Mouse (Mus musculus): Measurements from ENCODE around the gene Zc3h7b.
A peak's percentile ranks its signal among the peaks of the same experiment; 100 is the strongest.
"Not testable (repeated sequence)": the region's sequence is repeated elsewhere in the genome, so short reads cannot be mapped to it uniquely, and the experiment has no call there.

Gene Zc3h7b

DNA sequence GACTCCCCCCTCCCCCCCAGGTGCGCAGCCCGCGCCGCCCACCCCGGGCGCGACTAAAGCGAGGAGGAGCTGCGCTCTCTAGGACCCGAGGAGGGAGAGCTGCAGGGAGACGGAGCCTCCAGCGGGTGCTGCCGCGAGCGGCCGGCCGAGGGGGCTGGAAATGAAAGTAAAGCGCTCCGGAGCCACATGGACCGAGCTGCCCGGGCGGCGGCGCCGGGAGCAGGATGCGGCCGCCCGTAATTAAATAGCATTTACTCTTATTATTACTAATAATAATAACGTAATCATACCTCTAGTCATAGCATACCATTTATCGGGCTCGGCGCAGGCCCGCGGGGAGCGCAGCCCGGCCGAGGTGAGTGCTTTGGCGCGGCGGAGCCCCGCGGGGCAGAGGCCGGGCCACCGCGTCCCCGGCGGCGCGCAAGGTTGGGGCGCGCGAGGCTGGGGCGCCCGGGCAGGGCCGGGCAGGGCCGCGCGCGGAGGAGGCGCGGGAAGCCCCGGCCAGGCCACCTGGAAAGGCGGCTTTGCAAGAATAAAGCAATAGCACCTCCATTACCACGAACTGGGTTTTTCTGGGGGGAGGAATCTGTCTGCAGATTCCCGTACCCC lies at the start of gene Zc3h7b, which contains the start of gene Rangap1:
TSS of gene Zc3h7b (plus strand) at position 66 of the 609 bp plus-strand sequence.
TSS of gene Rangap1 (minus strand) at position 539 of the 609 bp plus-strand sequence.
- peak; percentile 53 for DNase-seq (ENCODE audit: low read depth, low spot score)

DNA sequence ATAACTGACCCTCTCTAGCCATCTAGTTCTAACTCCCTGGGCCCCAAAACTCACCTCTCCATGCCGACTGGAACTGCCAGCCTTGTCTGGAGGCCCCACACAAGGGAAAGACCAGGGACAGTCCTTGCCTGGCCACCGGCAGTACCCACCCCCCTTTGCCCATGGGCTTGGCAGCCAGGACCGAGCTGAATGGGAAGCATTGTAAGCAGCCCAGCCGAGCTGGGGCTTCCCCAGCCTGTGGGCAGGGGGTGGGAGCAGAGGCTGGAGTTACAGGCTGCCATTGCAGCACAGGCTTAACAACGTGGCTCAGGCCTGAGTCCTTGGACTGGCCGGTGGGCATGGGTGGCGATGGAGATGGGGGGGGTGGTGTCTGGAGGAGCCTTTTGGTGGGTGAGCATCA lies 47.7 kb upstream of the Zc3h7b start, which contains the start of gene Chadl:
TSS of gene Chadl (minus strand) at position 113 of the 400 bp plus-strand sequence.
- no peak for DNase-seq (ENCODE audit: low read depth, low spot score)

DNA sequence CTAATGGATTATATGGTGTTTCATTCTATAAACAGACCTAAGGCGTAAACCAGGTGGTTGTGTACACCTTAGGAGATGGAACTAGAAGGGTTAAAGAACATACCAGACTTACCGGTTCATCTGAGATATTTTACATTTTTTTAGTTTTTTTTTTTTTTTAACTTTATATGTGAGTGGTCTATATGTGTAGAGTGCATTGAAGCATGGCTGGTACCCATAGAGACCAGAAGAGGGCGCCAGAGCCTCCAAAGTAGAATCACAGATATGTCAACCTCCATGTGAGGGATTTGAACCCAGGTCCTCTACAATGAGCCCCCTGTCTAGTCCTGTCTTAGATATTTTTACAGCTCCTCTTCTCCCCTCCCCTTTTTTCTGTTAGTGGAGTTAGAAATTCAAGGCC lies 47.0 kb upstream of the Zc3h7b start:
- DNase-seq (ENCODE audit: low read depth, low spot score), result no peak

DNA sequence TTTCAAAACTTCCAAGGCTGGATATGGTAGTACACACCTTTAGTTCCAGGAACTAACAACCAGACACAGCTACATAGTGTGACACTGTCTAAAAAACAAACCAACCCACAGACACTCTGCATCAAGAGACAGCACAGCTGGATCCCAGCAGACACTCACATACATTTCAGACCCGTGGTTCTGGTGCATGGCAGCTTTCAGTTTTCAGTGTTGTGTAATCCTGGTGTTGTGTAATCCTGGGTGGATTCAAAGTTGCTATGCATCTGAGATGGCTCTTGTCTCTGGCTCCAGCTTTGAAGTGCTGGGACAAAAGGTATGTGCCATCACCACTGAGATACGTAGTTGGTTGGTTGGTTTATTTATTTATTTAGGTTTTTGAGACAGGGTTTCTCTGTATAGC lies 46.3 kb upstream of the Zc3h7b start:
- no peak for DNase-seq (ENCODE audit: low read depth, low spot score)

- DNase-seq (ENCODE audit: low read depth, low spot score), result no peak
Measured at GRCm38 (mm10) chr15:81700161-81700560, 44.7 kb upstream of the Zc3h7b start.

- DNase-seq (ENCODE audit: low read depth, low spot score), result no peak
Measured at GRCm38 (mm10) chr15:81700601-81701000, 44.3 kb upstream of the Zc3h7b start.

- DNase-seq (ENCODE audit: low read depth, low spot score), result not testable (repeated sequence)
Measured at GRCm38 (mm10) chr15:81701350-81701749, 43.5 kb upstream of the Zc3h7b start.

DNA sequence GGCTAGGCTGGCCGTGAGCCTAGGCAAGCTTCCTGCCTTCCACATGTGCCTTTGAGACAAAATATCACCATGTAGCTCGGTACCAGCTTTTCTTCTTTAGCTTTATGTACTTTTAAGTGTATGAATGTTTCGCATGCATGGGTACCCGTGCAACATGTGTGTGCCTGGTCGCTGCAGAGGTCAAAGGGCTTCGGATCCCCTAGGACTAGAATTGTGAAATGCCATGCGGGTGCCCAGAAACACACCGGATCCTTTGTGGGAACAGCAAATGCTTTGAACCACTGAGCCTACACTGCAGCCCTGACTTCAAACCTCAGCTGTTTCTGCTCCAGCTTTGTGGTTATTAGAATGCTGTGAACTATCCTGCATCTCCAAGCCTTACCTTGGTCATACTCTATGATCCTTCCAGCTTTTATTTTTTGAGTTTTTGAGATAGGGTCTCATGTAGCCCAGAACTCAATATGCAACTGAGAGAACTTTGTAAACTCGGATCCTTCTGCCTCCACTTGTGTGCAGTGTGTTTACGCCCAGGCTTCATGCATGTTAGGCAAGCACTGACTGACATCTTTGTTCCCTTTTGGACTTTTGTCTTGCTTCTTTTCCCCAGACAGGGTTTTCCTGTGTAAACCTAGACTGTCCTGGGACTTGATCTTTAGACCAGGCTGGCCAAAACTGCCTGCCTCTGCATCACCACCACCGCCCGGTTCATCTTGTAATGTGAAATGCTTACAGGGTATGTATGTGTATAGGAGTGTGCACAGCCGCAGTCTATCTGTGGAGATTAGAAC lies 42.4 kb upstream of the Zc3h7b start:
- DNase-seq (ENCODE audit: low read depth, low spot score), result no peak

- DNase-seq (ENCODE audit: low read depth, low spot score), result no peak
Measured at GRCm38 (mm10) chr15:81703094-81703489, 41.8 kb upstream of the Zc3h7b start.

GRCm38 (mm10) chr15:81708991-81709390 lies 35.9 kb upstream of the Zc3h7b start:
- DNase-seq (ENCODE audit: low read depth, low spot score), result no peak

- peak; percentile 66 for DNase-seq (ENCODE audit: low read depth, low spot score)
Measured at GRCm38 (mm10) chr15:81709686-81710085, 35.2 kb upstream of the Zc3h7b start.

DNA sequence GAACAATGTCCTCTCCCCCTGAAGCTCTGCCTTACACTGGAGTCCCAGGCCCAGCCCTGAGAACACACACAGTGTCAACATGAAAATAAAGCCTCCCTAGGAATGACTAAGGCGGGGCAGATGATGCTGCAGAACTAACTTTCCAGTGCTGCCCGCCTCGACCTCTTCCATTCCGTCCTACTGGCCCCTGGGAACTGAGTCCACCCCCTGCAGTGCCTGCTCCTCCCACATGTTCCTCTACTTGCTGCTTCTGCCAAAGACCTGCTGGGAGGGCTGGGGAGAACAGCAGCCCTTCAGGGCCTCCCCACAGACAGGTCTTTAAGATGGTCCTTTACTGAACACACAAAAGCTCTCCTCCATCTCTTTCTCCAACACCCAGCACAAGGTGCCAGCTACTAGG lies 34.1 kb upstream of the Zc3h7b start:
- no peak for DNase-seq (ENCODE audit: low read depth, low spot score)

GRCm38 (mm10) chr15:81713742-81714141 lies 31.1 kb upstream of the Zc3h7b start:
- no peak for DNase-seq (ENCODE audit: low read depth, low spot score)

DNA sequence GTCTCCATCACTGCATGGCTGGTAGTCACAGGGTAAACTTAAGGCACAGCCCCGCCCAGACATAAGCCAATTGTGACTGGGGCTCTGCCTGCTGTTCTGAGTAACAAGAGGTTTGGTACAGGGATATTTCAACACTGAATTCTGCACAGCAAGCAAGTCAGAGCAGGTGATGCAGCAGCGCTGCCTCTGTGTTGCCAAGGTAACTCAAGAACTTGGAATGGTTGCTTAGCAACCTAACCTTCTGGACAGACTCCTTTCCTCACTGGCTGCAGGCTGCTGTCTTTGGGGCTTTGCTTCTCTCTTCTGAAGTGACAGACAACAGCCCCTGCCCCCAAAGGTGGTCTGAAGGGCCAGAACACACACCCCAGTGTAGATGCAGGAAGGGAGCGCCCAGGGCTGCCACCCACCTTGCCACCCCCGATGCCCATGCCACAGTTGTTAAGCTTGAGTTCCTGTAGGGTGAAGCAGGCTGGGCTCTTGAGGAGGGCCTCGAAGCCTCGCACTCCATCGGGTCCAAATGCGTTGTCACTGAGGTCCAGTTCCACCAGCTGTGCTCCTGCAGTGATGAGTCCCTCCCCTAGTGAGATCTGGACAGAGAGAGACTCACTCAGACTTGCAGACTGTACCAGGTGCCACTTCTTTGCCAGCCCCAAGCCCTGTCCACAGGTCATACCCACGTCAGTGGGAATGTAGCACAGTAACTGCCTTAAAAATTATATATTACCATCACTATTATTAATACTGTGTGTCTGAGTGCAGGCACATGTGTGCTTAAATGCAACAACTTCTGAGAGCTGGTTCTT lies 26.3 kb upstream of the Zc3h7b start:
- no peak for DNase-seq (ENCODE audit: low read depth, low spot score)

- DNase-seq (ENCODE audit: low read depth, low spot score), result no peak
Measured at GRCm38 (mm10) chr15:81719139-81719531, 25.7 kb upstream of the Zc3h7b start.

GRCm38 (mm10) chr15:81722361-81722760 lies 22.5 kb upstream of the Zc3h7b start:
- no peak for DNase-seq (ENCODE audit: low read depth, low spot score)

GRCm38 (mm10) chr15:81723653-81724052 lies 21.2 kb upstream of the Zc3h7b start:
- no peak for DNase-seq (ENCODE audit: low read depth, low spot score)

DNA sequence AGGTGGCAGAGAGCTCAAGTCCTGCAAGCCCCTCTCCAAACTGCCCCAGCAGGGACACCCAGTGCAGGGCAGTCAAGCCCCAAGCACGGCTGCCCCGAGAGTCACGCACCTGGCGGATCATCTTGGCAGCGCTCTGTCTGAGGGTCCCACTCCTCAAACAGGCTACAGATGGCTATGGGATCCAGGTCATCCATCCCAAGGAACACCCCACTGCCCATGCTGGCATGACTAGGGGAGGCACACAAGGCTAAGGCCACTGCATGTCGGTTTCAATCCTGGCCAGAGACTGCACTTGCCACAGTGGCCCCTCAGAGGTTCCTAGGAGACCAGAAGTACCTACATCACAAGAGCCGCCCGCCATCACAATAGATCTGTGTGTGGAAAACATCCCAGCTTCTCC lies 18.9 kb upstream of the Zc3h7b start:
- DNase-seq (ENCODE audit: low read depth, low spot score), result no peak

- DNase-seq (ENCODE audit: low read depth, low spot score), result no peak
Measured at GRCm38 (mm10) chr15:81729241-81729791, 15.5 kb upstream of the Zc3h7b start.

DNA sequence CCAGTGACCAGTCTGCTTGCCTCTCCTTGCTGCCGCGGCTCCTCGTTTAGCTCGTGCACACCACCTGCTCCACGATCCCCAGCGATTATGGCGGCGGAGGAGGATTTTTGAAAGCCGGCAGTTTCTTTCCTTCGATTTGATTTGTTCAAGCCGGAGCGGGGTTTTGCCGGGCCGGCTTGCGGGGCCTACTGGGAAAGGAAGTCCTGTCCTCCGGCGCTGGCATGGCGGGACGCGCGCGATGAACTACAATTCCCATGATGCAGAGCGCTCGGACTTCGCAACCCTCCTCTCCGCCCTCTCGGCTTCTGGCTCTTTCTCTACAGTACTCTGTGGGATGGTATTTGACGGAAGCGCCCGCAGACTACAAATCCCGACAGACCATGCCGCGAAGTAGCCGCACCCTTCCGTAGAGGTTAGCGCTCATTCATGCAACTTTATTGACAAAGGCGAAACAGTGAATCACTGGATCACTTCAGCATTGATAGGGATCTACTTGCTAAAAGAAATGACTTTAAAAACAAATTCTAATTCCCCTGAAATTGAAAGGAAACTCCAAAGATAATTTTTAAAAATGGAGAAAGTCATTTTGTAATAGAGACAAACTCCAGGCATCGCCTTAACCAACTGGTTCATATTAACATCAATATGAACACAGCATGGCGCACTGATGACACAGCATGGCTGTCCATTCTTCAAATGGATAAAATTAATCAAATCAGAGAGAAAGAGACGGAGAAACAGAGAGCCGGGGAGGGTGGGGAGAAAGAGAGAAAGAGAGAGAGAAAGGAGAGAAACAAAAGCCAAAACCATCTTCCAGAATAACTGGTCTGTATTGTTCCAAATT lies 14.8 kb upstream of the Zc3h7b start:
- DNase-seq (ENCODE audit: low read depth, low spot score), result peak; percentile 97

GRCm38 (mm10) chr15:81735075-81735474 lies 9.8 kb upstream of the Zc3h7b start:
- DNase-seq (ENCODE audit: low read depth, low spot score), result no peak
